Mouse (Mus musculus): ENCODE results near the gene Hk2. TPM values are rescaled to one million over a fixed set of nuclear protein-coding genes. Genes with fewer than 3 reads are reported as not detected.

Gene Hk2
- polyA plus RNA-seq (2012; rRNA removed; ENCODE audit: low replicate concordance): 20.9 and 57.9 TPM in 2 replicates

GRCm38 (mm10) chr6:82774321-82774764, at the start of gene Hk2:
Gene Hk2 (minus strand): TSS chr6:82774454.

GRCm38 (mm10) chr6:82705221-82705620, 69.0 kb downstream of the Hk2 start, which contains the start of gene Pole4:
Gene Pole4 (minus strand): TSS chr6:82705365.

Other genes starting within 250 kb of the Hk2 start
- gene Pole4, start 69.1 kb downstream of the Hk2 start, polyA plus RNA-seq (2012; rRNA removed; ENCODE audit: low replicate concordance): 13.3 and 18.2 TPM in 2 replicates
- gene Sema4f, start 165.3 kb upstream of the Hk2 start, polyA plus RNA-seq (2012; rRNA removed; ENCODE audit: low replicate concordance): 2.1 and 4.5 TPM in 2 replicates
- 0.59 and 2.0 TPM in 2 replicates for gene M1ap, start 172.4 kb upstream of the Hk2 start, polyA plus RNA-seq (2012; rRNA removed; ENCODE audit: low replicate concordance)

Measured in mammary gland, adult 2 months (tissue).